Mouse (Mus musculus) kidney, postnatal 36 days (tissue): ENCODE data around the gene Fam213b.
A peak's percentile ranks its signal among the peaks of the same experiment; 100 is the strongest.

Source experiments
- DNase-seq, 2 experiments: peaks; one replicate each; pipeline ENCODE4 v3.0.0; 2021 to 2022; ENCODE audit warnings: mixed read lengths in 2 of 2

Gene Fam213b

DNA sequence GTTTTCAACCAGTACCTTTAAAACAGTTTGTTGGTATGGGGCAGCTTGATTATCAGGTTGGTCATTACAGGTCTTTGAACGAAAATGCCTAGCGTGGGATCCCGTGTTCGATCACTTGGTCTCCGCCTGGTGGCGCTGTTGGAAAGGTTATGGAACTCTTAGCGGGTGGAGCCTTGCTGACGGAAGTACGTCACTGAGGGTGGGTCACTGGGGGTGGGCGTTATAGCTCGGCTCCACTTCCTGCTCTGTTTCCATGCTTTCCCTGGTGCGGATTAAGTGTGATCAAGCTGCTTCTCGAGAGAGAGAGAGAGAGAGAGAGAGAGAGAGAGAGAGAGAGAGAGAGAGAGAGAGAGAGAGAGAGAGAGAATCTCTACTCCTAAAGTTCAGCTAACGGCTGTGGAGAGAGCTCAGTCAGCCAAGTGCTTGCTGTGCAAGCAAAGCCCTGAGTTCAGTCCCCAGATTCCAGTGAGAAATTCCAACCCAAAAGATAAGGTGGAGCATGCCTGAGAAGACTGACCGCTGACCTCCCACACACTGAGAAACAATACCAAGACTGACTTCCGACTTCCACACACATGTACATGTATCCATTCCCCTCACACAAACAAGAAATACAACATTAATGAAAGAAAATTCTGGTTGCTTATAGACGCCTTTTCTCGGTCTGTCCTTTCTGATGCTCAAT is 20.9 kb downstream of the Fam213b start:
- peak; percentile 92 to 98 for DNase-seq

GRCm38 (mm10) chr4:154873186-154873585 is 25.7 kb downstream of the Fam213b start:
- DNase-seq: no peak

GRCm38 (mm10) chr4:154871757-154872251 is 27.1 kb downstream of the Fam213b start:
- DNase-seq: no peak

- DNase-seq: no peak
Measured at GRCm38 (mm10) chr4:154870721-154871120, 28.2 kb downstream of the Fam213b start.

DNA sequence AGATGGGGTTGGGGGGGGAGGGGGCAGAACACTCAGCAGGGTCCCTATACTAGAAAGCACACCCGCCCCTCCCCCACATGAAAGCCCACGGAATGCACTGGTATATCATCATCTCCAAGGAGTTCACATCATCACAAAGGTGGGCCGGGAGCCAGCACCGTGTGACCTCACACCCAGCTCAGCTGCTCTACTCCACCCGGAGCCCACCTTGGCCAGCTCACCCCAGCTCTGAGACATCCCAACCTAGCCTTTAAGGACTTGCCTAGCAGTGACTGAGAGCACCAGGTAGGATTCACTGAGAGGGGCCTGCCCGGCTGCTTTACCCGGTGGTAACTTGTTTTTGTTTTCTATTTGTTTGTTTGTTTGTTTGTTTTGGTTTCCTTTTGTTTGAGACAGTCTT is 29.5 kb downstream of the Fam213b start, which contains the start of gene Mmel1:
Mmel1 (plus strand) TSS at position 146 of the 400 bp plus-strand sequence.
- DNase-seq: no peak

DNA sequence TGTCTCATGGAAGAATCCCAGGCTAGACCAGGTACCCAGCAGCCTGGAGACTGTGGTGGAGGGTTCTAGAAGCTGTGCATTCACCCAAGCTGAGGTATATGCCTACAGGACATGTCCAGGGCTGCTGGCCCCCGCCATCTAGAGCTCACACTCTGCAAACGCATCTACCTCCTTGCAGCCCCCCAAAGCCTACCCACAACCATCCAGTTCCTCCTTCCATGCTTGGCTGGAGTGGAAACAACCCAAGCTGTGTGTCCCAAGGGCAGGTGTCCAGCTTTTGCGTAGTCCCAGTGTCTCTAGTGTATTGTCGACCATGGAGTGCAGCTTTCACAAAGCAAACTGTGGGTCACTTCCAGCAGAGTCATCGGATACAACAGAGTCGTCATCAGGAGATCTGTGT is 31.7 kb downstream of the Fam213b start:
- no peak for DNase-seq

GRCm38 (mm10) chr4:154866391-154866790 is 32.5 kb downstream of the Fam213b start:
- no peak for DNase-seq

DNA sequence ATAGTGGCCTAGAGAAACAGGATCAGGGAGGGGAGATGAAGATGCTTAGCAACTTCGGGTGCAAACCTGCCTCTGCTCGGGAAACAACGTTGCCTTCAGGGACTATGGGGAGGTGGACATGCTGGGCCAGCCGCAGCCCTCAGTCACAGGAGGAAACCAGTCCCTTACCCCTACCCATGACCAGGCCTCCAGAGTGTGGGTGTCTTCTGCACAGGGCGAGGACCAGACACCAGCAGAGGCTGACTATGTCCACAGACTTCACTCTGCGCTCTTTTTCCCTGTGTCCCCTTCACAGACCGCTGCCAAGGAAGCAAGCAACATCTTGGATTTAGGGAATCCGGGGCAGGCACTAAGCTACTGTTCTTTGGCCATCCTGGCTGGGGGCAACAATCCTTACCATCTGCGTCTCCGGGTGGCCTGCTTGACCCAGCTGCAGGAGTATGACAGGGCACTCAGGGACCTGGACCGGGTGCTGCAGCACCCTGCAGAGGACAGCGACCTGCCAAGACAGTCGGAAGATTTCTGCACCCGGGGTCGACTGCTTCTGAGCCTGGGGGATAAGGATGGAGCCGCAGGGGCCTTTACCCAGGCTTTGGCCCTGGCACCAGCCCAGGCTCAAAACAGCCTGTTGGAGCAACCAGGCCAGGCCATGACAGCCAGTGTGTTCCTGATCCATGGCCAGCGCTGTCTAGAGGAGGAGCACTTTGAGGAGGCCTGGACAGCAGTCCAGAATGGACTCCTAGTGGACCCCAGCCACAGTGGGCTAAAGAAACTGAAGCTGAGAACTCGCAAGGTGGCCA is 33.8 kb downstream of the Fam213b start:
- DNase-seq: no peak

DNA sequence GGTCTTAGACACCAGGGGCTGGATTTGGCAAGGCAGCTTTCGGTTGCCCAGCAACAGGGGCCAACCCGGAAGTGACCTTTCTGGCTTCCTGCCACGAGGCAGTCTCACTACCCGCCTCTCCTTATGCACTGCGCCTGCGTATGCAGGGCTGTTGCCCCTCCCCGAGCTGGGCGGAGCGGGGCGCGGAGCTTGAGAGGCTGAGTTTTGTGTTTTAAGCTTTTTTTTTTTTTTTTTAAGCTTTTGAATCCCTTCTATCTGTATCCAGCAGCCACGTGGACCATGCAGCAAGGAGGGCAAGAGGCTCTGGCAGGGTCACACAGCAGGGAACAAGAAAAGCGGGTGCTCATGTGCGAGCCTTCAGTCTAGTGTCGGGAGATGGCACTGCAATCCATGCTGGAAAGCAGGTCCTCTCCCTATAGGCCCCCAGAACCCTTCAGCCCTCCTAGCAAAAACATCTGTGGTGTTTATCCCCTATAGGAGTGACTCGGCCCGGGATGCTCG is 34.6 kb downstream of the Fam213b start:
- DNase-seq: peak; percentile 93 to 97

DNA sequence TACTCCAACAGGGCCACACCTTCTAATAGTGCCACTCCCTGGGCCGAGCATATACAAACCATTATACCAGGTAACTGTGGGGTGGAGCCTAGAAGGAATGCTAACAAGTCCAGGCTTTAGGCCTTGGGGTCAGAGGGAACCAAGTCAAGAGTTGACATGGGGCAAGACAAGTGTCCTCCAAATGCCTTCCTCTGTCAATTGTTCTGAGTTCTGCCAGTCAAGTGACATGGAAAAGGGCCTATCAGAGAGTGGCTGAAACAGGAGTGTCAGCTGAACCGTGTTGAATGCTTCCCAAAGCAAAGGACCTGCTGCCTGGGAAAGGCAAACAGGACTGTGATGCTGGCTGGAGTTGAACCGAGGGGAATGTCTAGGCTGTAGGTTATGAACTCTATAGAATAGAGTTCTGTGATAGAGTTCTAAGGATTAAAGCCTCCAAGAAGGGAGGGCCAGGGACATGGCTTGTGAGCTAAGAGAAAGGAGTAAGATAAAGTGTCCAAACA is 35.4 kb downstream of the Fam213b start:
- no peak for DNase-seq

GRCm38 (mm10) chr4:154861967-154862366 is 37.0 kb downstream of the Fam213b start:
- DNase-seq: no peak

- no peak for DNase-seq
Measured at GRCm38 (mm10) chr4:154858601-154859000, 40.3 kb downstream of the Fam213b start.

DNA sequence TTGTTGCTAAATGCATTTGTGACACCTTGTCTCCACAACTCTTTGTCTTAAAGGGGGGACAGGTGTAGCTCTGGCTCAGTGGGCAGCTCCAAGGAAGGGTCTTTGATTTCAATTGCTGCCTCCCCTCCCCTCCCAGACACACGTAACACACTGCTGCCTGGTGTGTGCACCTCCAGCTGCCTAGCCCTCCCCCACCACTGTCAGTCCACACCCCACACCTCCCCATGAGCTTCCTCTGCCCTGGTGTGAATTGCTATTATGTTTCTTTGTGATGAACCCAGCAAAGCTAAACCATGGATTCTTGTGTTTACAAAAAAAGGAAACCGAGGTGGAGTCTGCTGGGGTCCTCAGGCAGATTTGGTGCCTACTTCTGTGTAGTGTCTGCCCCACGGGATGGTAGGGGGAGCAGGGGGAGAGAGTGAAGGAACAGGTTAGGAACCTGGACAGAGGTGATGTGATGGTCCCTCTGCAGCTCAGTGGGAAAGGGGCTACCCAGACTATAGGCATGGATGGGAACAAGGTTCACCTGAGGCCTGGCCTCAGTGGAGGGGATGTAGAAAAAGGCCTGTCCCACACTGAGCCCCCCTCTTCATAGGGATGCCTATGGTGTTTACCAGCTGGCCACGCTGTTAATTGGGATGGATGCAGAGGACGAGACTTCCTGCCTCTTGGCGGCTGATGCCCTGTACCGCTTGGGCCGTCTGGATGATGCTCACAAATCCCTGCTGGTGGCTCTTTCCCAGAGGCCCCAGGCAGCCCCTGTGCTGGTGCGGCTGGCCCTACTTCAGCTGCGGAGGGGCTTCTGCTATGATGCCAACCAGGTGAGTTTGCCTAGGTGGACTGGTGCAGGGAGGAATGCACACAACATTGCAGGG is 41.3 kb downstream of the Fam213b start:
- DNase-seq: no peak

DNA sequence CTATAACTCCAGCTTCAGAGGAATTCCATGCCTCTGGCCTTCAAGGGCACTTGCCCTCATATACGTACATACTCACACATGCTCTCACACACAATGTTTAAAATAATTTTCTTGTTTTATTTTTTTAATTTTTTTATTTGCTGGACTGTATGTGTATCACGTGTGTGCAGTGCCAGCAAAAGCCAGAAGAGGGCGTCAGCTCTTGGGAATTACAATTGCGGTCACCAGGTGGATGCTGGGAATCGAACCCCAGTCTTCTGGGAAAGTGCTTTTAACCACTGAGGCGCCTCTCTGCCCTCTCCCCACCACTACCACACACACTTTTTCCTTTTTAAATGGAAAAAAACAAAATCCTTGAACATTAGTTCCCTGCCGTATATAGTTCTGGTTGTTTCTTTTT is 42.1 kb downstream of the Fam213b start:
- no peak for DNase-seq

GRCm38 (mm10) chr4:154856480-154856837 is 42.5 kb downstream of the Fam213b start:
- no peak for DNase-seq

- DNase-seq: peak; percentile 43 to 81
Measured at GRCm38 (mm10) chr4:154855721-154856479, 43.0 kb downstream of the Fam213b start.

DNA sequence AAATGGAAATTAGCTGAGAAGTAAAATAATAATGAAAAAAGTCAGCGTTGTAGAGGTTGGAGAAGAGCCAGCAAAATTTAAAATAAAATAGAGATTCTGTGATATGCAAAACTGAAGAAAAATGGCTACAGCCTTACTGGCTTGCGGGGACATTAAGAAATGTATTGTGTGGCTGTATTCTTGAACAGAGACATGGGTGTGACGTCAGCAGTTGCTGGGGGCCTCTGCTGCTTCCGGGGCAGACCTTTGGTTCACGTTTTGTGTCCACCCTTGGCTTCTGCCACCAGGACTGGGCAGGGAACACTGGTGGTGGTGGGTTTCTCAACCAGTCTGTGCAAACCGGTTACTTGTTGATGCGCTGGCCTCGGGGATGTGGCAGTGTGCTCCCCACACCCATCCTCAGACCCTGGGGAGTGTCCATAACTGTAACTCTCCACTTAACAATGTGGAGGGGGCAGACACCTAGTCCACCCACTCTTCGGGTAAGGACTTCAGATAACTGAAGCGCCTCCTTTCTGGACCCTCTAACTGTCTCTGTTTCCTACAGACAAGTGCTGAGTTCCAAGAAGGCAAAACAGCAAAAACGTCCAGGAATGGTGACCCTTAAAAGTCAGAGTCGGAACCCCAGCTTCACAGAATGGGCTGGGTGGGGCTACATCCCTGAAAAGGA is 44.1 kb downstream of the Fam213b start:
- DNase-seq: no peak

DNA sequence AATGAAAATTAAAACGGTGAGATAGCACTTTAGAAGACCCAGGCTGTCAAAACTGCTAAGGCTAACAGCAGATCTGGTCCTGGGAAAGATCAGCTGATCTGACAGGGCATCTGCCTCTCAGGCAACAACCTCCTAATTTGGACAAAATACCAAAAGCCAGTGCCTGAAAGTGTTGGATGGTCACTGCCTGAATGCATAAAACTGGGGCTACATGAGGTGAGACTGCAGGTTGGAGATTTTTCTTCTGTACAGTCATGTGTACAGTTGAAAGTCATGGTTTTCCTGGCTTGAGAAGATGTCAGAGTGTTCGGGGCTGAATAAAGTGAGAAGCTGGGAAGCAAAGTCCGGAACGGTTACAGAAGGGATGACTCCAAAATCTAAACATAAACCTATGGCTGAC is 45.1 kb downstream of the Fam213b start:
- no peak for DNase-seq

GRCm38 (mm10) chr4:154852696-154853095 is 46.2 kb downstream of the Fam213b start:
- no peak for DNase-seq
